Mouse (Mus musculus): Measurements from ENCODE around the gene Jade1.

GRCm38 (mm10) chr3:41572968-41573367 lies 17.4 kb downstream of the Jade1 start:
- TF ChIP-seq CTCF (conservative IDR thresholded peaks at IDR 0.05; ENCODE audit: low read length): no peak
- no peak for TF ChIP-seq NANOG (IDR thresholded peaks at IDR 0.05; ENCODE audit: borderline replicate concordance, low read length)

All from E14TG2a.4 (cell line).